Mouse (Mus musculus): ENCODE measurements at regions not wholly inside any gene's neighbourhood (a gene's known extent, or its start where the extent isn't known, plus 50 kb on each side); places are given as distances from the start of the nearest gene placed in this dataset.

- TF ChIP-seq POLR2A (IDR thresholded peaks at IDR 0.05; ENCODE audit: control insufficient read depth, extremely low read depth, insufficient read depth, low read length, poor library complexity): no peak
- TF ChIP-seq CTCF (IDR thresholded peaks at IDR 0.05; ENCODE audit: borderline replicate concordance, control insufficient read depth, extremely low read depth, insufficient read depth, low read length, poor library complexity): no peak
These were observed 218.6 kb upstream of the Rasa1 start for GRCm38 (mm10) chr13:85507374-85508101.

All from thymus, adult 2 months (tissue).